Comparison of ENCODE assay signal across 9 mouse cellular contexts in genomic region chr5:33495900-33496529, GRCm38 (mm10).
DNase-seq lines count a peak whose midpoint lies in the region; ATAC-seq and TF ChIP-seq lines count a peak whose summit lies in the region.
"Had no signal": no experiment of that assay in that cellular context is flagged by ENCODE, and none has a peak within 500 bp of the region (broad histone marks: within the 10 kb centered on the region; RNA-seq: fewer than 3 reads in every experiment).

No protein-coding gene starts in this region.

- H3K27ac ChIP-seq in heart, embryonic 14.5 days (replicated peaks in 1 of 2; ENCODE audit: control insufficient read depth in 1 of 2, insufficient read depth in 1 of 2, low read depth in 2 of 2, low read length in 2 of 2) = no peak overlapping the region
- no peak overlapping the region for H3K27ac ChIP-seq in liver, embryonic 16.5 days (ENCODE audit: low read length)
- H3K27ac ChIP-seq in olfactory bulb, adult 2 months (ENCODE audit: insufficient read depth, low read depth, low read length) = no peak overlapping the region
- H3K27ac ChIP-seq: limb, embryonic 15.5 days had no signal

- 34% methylated on average over 6 of the region's 6 CpGs for WGBS in heart, embryonic 14.5 days
- WGBS in liver, embryonic 16.5 days (ENCODE audit: insufficient replicate concordance) = 34% methylated on average over 6 of the region's 6 CpGs
- 34% methylated on average over 6 of the region's 6 CpGs for WGBS in olfactory bulb, adult 2 months

- ATAC-seq in erythroblast, adult 5-6 weeks (replicated peaks; ENCODE audit: low FRiP score, poor library complexity, severe bottlenecking) = peak; percentile 70
- peak; percentile 51 for ATAC-seq in heart, embryonic 14.5 days (ENCODE audit: insufficient number of reproducible peaks, insufficient read depth, low FRiP score, low read depth)
- ATAC-seq in liver, embryonic 16.5 days (ENCODE audit: low read depth) = 0 out of 2 replicates have a peak, but pooled peaks have one; percentile 19

- peaks cover 0 to 3% of the 10 kb centered on the region in 2 experiments; a peak in 1 of 4 replicates for H3K4me1 ChIP-seq in heart, embryonic 14.5 days (ENCODE audit: control insufficient read depth in 2 of 2, insufficient read depth in 2 of 2, low read length in 2 of 2)
- no peaks in the 10 kb centered on the region for H3K4me1 ChIP-seq in liver, embryonic 16.5 days (ENCODE audit: control insufficient read depth, low read depth, low read length)
- peaks cover 4% of the 10 kb centered on the region; the same call in 1 of the 2 replicates for H3K4me1 ChIP-seq in olfactory bulb, adult 2 months (ENCODE audit: control insufficient read depth, insufficient read depth, low read length)

- H3K36me3 ChIP-seq in heart, embryonic 14.5 days (ENCODE audit: control insufficient read depth, insufficient read depth, low read length) = no peaks in the 10 kb centered on the region
- H3K36me3 ChIP-seq in liver, embryonic 16.5 days (ENCODE audit: control insufficient read depth, insufficient read depth) = no peaks in the 10 kb centered on the region
- H3K36me3 ChIP-seq: limb, embryonic 15.5 days had no signal

- H3K4me2 ChIP-seq in heart, embryonic 14.5 days (ENCODE audit: low read length) = no peak overlapping the region
- H3K4me2 ChIP-seq in liver, embryonic 16.5 days (ENCODE audit: low read depth, low read length) = no peak overlapping the region
- H3K4me2 ChIP-seq: limb, embryonic 15.5 days had no signal

- H3K27me3 ChIP-seq in heart, embryonic 14.5 days (ENCODE audit: control insufficient read depth, insufficient read depth, low read length) = peaks cover 8% of the 10 kb centered on the region; the same call in 1 of the 2 replicates
- no peaks in the 10 kb centered on the region for H3K27me3 ChIP-seq in liver, embryonic 16.5 days (ENCODE audit: control insufficient read depth, insufficient read depth, low read depth, low read length)

- TF ChIP-seq POLR2A in olfactory bulb, adult 2 months (IDR thresholded peaks at IDR 0.05; ENCODE audit: insufficient read depth, low read depth, low read length) = no peak

- peak; percentile 74 for DNase-seq in CD4-positive helper T cell, adult 2 months (ENCODE audit: low read depth, low spot score)
- peak; percentile 87 for DNase-seq in brain, adult 2 months (ENCODE audit: low read depth, low spot score)
- DNase-seq in kidney, postnatal 36 days = peak; percentile 85 to 92
- DNase-seq in thymus, adult 18-20 months = peak; percentile 49 to 53

- H3K9ac ChIP-seq in heart, embryonic 14.5 days (ENCODE audit: low read length) = no peak overlapping the region
- H3K9ac ChIP-seq in liver, embryonic 16.5 days (ENCODE audit: low read depth, low read length) = no peak overlapping the region
- H3K9ac ChIP-seq: limb, embryonic 15.5 days had no signal

- peak; percentile 86 for TF ChIP-seq CTCF in olfactory bulb, adult 2 months (IDR thresholded peaks at IDR 0.05; ENCODE audit: insufficient read depth, low read depth, low read length)

- no peaks in the 10 kb centered on the region for H3K9me3 ChIP-seq in heart, embryonic 14.5 days (ENCODE audit: control insufficient read depth, low read length)
- H3K9me3 ChIP-seq in liver, embryonic 16.5 days (replicated peaks; ENCODE audit: control insufficient read depth, low read length) = no peaks in the 10 kb centered on the region
- H3K9me3 ChIP-seq: limb, embryonic 15.5 days had no signal

- no peak overlapping the region for H3K4me3 ChIP-seq in heart, embryonic 14.5 days (ENCODE audit: control insufficient read depth in 1 of 2, insufficient read depth in 1 of 2, low read depth in 1 of 2, low read length in 2 of 2)
- no peak overlapping the region for H3K4me3 ChIP-seq in liver, embryonic 16.5 days (ENCODE audit: low read depth, low read length)
- H3K4me3 ChIP-seq in olfactory bulb, adult 2 months (ENCODE audit: insufficient read depth, low read depth, low read length) = no peak overlapping the region
- H3K4me3 ChIP-seq: limb, embryonic 15.5 days had no signal

Comparison
In these comparisons a context has a peak if more than half of its experiments do, and no peak if none do; other contexts are left out.
1. ATAC-seq: peak in every context shown above with its lines; median percentile 70 in erythroblast, adult 5-6 weeks; 51 in heart, embryonic 14.5 days; 19 in liver, embryonic 16.5 days.